Mouse (Mus musculus) forebrain, embryonic 14.5 days (tissue): ENCODE measurements around the gene Ptprd. TPM values are rescaled to one million over a fixed set of nuclear protein-coding genes. Genes with fewer than 3 reads are reported as not detected.

Experiments
- ATAC-seq: fragments of 200-750 bp; cut with Nextera tagmentation; 2 replicates; pipeline ENCODE4 v1.8.0; 2017; ENCODE audit warnings: mild to moderate bottlenecking, moderate library complexity
- DNase-seq: peaks from one replicate; pipeline ENCODE4 v3.0.0-alpha.2; 2015; ENCODE audit warnings: low spot score
- H3K27ac ChIP-seq: fragments of 300-500 bp; sonication (generic); 2 replicates; pipeline ENCODE4 v1.5.1; 2014; ENCODE audit warnings: low read depth, mild to moderate bottlenecking, control low read depth, low read length, moderate library complexity
- H3K27me3 ChIP-seq: fragments of 300-500 bp; sonication (generic); replicated peaks from 2 replicates; pipeline ENCODE4 v1.6.1; 2014; ENCODE audit warnings: low read length, control low read depth, mixed read lengths; ENCODE audit not compliant: control insufficient read depth, insufficient read depth
- H3K36me3 ChIP-seq: fragments of 300-500 bp; sonication (generic); 2 replicates; pipeline ENCODE4 v1.6.1; 2014; ENCODE audit warnings: low read length, control low read depth; ENCODE audit not compliant: control insufficient read depth, insufficient read depth
- H3K4me1 ChIP-seq: fragments of 300-500 bp; sonication (generic); 2 replicates; pipeline ENCODE4 v1.6.1; 2014; ENCODE audit warnings: antibody characterized with exemption, low read length, control low read depth; ENCODE audit not compliant: control insufficient read depth, insufficient read depth
- H3K4me2 ChIP-seq: fragments of 300-500 bp; sonication (generic); 2 replicates; pipeline ENCODE4 v1.6.1; 2014; ENCODE audit warnings: mild to moderate bottlenecking, control low read depth, low read length
- H3K4me3 ChIP-seq: fragments of 300-500 bp; sonication (generic); 2 replicates; pipeline ENCODE4 v1.5.1; 2014; ENCODE audit warnings: low read depth, low read length, control low read depth
- H3K9ac ChIP-seq: fragments of 300-500 bp; sonication (generic); 2 replicates; pipeline ENCODE4 v1.6.1; 2014; ENCODE audit warnings: mild to moderate bottlenecking, low read length, control low read depth, moderate library complexity
- H3K9me3 ChIP-seq: fragments of 300-500 bp; sonication (generic); replicated peaks from 2 replicates; pipeline ENCODE4 v1.6.1; 2016; ENCODE audit warnings: low read length, control low read depth, mixed read lengths; ENCODE audit not compliant: control insufficient read depth
- WGBS: fragments of 180-500 bp; shearing (Covaris S2); extraction: QIAGEN DNeasy Blood & Tissue Kit; methylation state at CpG from one replicate; pipeline ENCODE4 v1.1.7; 2014; 5-methylcytosine and 5-hydroxymethylcytosine counted together
- polyA plus RNA-seq: library from polyadenylated mRNA; unstranded; fragments of >200 nt; fragmentation: Nextera tagmentation; extraction: Ambion mirVana; gene quantifications from 2 replicates; pipeline ENCODE4 v1.2.1, GENCODE M21; 2014

The Ptprd gene
- polyA plus RNA-seq, 1 experiment from 2014 or later = 43.3 TPM

- H3K27ac ChIP-seq = no peak overlapping the region
- no peaks in the 10 kb centered on the region for H3K9me3 ChIP-seq
- DNase-seq (no peak), ATAC-seq (no peak)
- H3K9ac ChIP-seq = no peak overlapping the region
- no peaks in the 10 kb centered on the region; the same call in 1 of the 2 replicates for H3K4me1 ChIP-seq
- WGBS = 95% methylated on average over 1 of the region's 1 CpGs
- H3K36me3 ChIP-seq = no peaks in the 10 kb centered on the region
- no peak overlapping the region for H3K4me3 ChIP-seq
- no peak overlapping the region for H3K4me2 ChIP-seq
- H3K27me3 ChIP-seq = no peaks in the 10 kb centered on the region
Observed at GRCm38 (mm10) chr4:76192031-76192430, 2019.7 kb downstream of the Ptprd start.

GRCm38 (mm10) chr4:76190788-76191187 lies 2021.0 kb downstream of the Ptprd start:
- no peaks in the 10 kb centered on the region; the same call in 1 of the 2 replicates for H3K4me1 ChIP-seq
- ATAC-seq = no peak
- WGBS = 2% methylated on average over 1 of the region's 1 CpGs

GRCm38 (mm10) chr4:76183095-76183494 lies 2028.7 kb downstream of the Ptprd start:
- Histone ChIP-seq H3K36me3 (no peaks in the 10 kb centered on the region), H3K27me3 (no peaks in the 10 kb centered on the region), H3K27ac (no peak overlapping the region), H3K9ac (no peak overlapping the region), H3K4me2 (no peak overlapping the region), H3K4me1 (no peaks in the 10 kb centered on the region), H3K4me3 (no peak overlapping the region), H3K9me3 (no peaks in the 10 kb centered on the region)
- no peak for ATAC-seq
- DNase-seq = no peak
- 91% methylated on average over 3 of the region's 3 CpGs for WGBS

More at GRCm38 (mm10) chr4:76190788-76191187, 2021.0 kb downstream of the Ptprd start:
- H3K9ac ChIP-seq = no peak overlapping the region
- no peak overlapping the region for H3K27ac ChIP-seq
- no peak overlapping the region for H3K4me3 ChIP-seq
- no peaks in the 10 kb centered on the region for H3K9me3 ChIP-seq
- no peaks in the 10 kb centered on the region for H3K36me3 ChIP-seq
- no peak overlapping the region for H3K4me2 ChIP-seq
- no peaks in the 10 kb centered on the region for H3K27me3 ChIP-seq
- DNase-seq = peak; percentile 10

- no peaks in the 10 kb centered on the region for H3K27me3 ChIP-seq
- 41% methylated on average over 8 of the region's 8 CpGs for WGBS
- H3K27ac ChIP-seq = no peak overlapping the region
- DNase-seq (peak; percentile 59), ATAC-seq (peak; percentile 48; the same call in 1 of the 2 replicates)
- no peaks in the 10 kb centered on the region for H3K9me3 ChIP-seq
- no peaks in the 10 kb centered on the region for H3K36me3 ChIP-seq
- no peaks in the 10 kb centered on the region for H3K4me1 ChIP-seq
- no peak overlapping the region for H3K4me2 ChIP-seq
- no peak overlapping the region for H3K9ac ChIP-seq
- no peak overlapping the region for H3K4me3 ChIP-seq
Observed at GRCm38 (mm10) chr4:76179497-76179896, 2032.3 kb downstream of the Ptprd start.

- DNase-seq (peak; percentile 22), ATAC-seq (no peak)
- no peak overlapping the region for H3K27ac ChIP-seq
- no peak overlapping the region for H3K4me3 ChIP-seq
- no peak overlapping the region for H3K4me2 ChIP-seq
- no peaks in the 10 kb centered on the region for H3K36me3 ChIP-seq
- H3K4me1 ChIP-seq = no peaks in the 10 kb centered on the region
- H3K9ac ChIP-seq = no peak overlapping the region
- no peaks in the 10 kb centered on the region for H3K27me3 ChIP-seq
- WGBS = 61% methylated on average over 1 of the region's 1 CpGs
- no peaks in the 10 kb centered on the region for H3K9me3 ChIP-seq
Observed at GRCm38 (mm10) chr4:76175086-76175485, 2036.7 kb downstream of the Ptprd start.

- H3K27ac ChIP-seq = no peak overlapping the region
- ATAC-seq = no peak
- H3K9me3 ChIP-seq = no peaks in the 10 kb centered on the region
- no peaks in the 10 kb centered on the region for H3K27me3 ChIP-seq
- no peak overlapping the region for H3K4me2 ChIP-seq
- H3K4me1 ChIP-seq = 0 out of 2 replicates have a peak, but pooled peaks cover 2% of the 10 kb centered on the region
- H3K4me3 ChIP-seq = no peak overlapping the region
- DNase-seq = no peak
- 94% methylated on average over 1 of the region's 1 CpGs for WGBS
- H3K9ac ChIP-seq = no peak overlapping the region
- no peaks in the 10 kb centered on the region for H3K36me3 ChIP-seq
Observed at GRCm38 (mm10) chr4:76155750-76156149, 2056.0 kb downstream of the Ptprd start.

- H3K4me2 ChIP-seq = no peak overlapping the region
- H3K9me3 ChIP-seq = no peaks in the 10 kb centered on the region
- H3K9ac ChIP-seq = no peak overlapping the region
- ATAC-seq (peak; percentile 44; the same call in 1 of the 2 replicates), DNase-seq (peak; percentile 55)
- H3K36me3 ChIP-seq = no peaks in the 10 kb centered on the region
- 31% methylated on average over 2 of the region's 2 CpGs for WGBS
- no peak overlapping the region for H3K4me3 ChIP-seq
- no peak overlapping the region for H3K27ac ChIP-seq
- 0 out of 2 replicates have a peak, but pooled peaks cover 2% of the 10 kb centered on the region for H3K4me1 ChIP-seq
- no peaks in the 10 kb centered on the region for H3K27me3 ChIP-seq
Observed at GRCm38 (mm10) chr4:76154190-76154589, 2057.6 kb downstream of the Ptprd start.

- ATAC-seq = peak; percentile 73
- Histone ChIP-seq H3K4me1 (peaks cover 3% of the 10 kb centered on the region; the same call in 1 of the 2 replicates), H3K9me3 (no peaks in the 10 kb centered on the region), H3K9ac (no peak overlapping the region), H3K4me3 (no peak overlapping the region), H3K27me3 (no peaks in the 10 kb centered on the region), H3K27ac (no peak overlapping the region), H3K4me2 (no peak overlapping the region), H3K36me3 (no peaks in the 10 kb centered on the region)
- 25% methylated on average over 4 of the region's 4 CpGs for WGBS
- peak; percentile 48 for DNase-seq
Observed at GRCm38 (mm10) chr4:76144925-76145324, 2066.8 kb downstream of the Ptprd start.

GRCm38 (mm10) chr4:76144333-76144732 lies 2067.4 kb downstream of the Ptprd start:
- ATAC-seq (peak; percentile 82), DNase-seq (peak; percentile 76)
- H3K27ac ChIP-seq = no peak overlapping the region
- H3K4me2 ChIP-seq = no peak overlapping the region
- no peak overlapping the region for H3K9ac ChIP-seq
- H3K27me3 ChIP-seq = no peaks in the 10 kb centered on the region
- 17% methylated on average over 2 of the region's 2 CpGs for WGBS
- no peak overlapping the region for H3K4me3 ChIP-seq
- no peaks in the 10 kb centered on the region for H3K9me3 ChIP-seq
- H3K36me3 ChIP-seq = no peaks in the 10 kb centered on the region
- H3K4me1 ChIP-seq = peaks cover 3% of the 10 kb centered on the region; the same call in 1 of the 2 replicates
